Mouse (Mus musculus) heart, adult 2 months (tissue): ENCODE measurements at regions not wholly inside any gene's neighbourhood (a gene's known extent, or its start where the extent isn't known, plus 50 kb on each side); places are given as distances from the start of the nearest gene placed in this dataset.

Experiments
- DNase-seq, 2 experiments: peaks; one replicate each; pipeline ENCODE4 v3.0.0; 2021
- H3K27ac ChIP-seq: fragments of 200-600 bp; 2 replicates; pipeline ENCODE4 v1.8.1; 2022
- H3K27me3 ChIP-seq: fragments of 200-500 bp; 2 replicates; pipeline ENCODE4 v1.6.1; 2012; ENCODE audit warnings: mild to moderate bottlenecking, low read length, inconsistent platforms, mixed read lengths; ENCODE audit not compliant: control insufficient read depth, insufficient read depth
- H3K36me3 ChIP-seq: fragments of 200-500 bp; 2 replicates; pipeline ENCODE4 v1.6.1; 2012; ENCODE audit warnings: low read length, inconsistent platforms; ENCODE audit not compliant: control insufficient read depth, insufficient read depth
- H3K4me1 ChIP-seq: fragments of 200-500 bp; 2 replicates; pipeline ENCODE4 v1.6.1; 2011; ENCODE audit warnings: low read length; ENCODE audit not compliant: control insufficient read depth, insufficient read depth
- H3K4me3 ChIP-seq: fragments of 200-600 bp; 2 replicates; pipeline ENCODE4 v1.8.1; 2022
- H3K79me2 ChIP-seq: fragments of 200-500 bp; replicated peaks from 2 replicates; pipeline ENCODE4 v1.6.1; 2012; ENCODE audit warnings: mild to moderate bottlenecking, inconsistent platforms, low read length, moderate library complexity, mixed read lengths; ENCODE audit not compliant: control insufficient read depth, insufficient read depth
- H3K9ac ChIP-seq: fragments of 200-500 bp; 2 replicates; pipeline ENCODE4 v1.6.1; 2012; ENCODE audit warnings: low read depth, mild to moderate bottlenecking, control low read depth, inconsistent platforms, low read length, mixed read lengths
- CTCF ChIP-seq: fragments of 200-600 bp; IDR thresholded peaks from 2 replicates; pipeline ENCODE4 v1.8.1; 2022; ENCODE audit warnings: antibody characterized with exemption, mild to moderate bottlenecking, moderate library complexity
- EP300 ChIP-seq: fragments of 200-500 bp; IDR thresholded peaks from 2 replicates; pipeline ENCODE4 v1.6.1; 2011; ENCODE audit warnings: low read depth, low read length, control low read depth; ENCODE audit not compliant: insufficient read depth
- POLR2A ChIP-seq: fragments of 200-500 bp; IDR thresholded peaks from 2 replicates; pipeline ENCODE4 v1.6.1; 2011; ENCODE audit warnings: mild to moderate bottlenecking, low read depth, low read length, control low read depth; ENCODE audit not compliant: insufficient read depth
- WGBS: fragments of 180-500 bp; shearing (Covaris S2); methylation state at CpG from one replicate; pipeline ENCODE4 v1.1.7; 2018; 5-methylcytosine and 5-hydroxymethylcytosine counted together
- intact Hi-C: fragments of 180-260 bp; cut with DNase I; formaldehyde crosslinking; loops from one replicate; pipeline ENCODE4 v1.15.1; 2025

DNA sequence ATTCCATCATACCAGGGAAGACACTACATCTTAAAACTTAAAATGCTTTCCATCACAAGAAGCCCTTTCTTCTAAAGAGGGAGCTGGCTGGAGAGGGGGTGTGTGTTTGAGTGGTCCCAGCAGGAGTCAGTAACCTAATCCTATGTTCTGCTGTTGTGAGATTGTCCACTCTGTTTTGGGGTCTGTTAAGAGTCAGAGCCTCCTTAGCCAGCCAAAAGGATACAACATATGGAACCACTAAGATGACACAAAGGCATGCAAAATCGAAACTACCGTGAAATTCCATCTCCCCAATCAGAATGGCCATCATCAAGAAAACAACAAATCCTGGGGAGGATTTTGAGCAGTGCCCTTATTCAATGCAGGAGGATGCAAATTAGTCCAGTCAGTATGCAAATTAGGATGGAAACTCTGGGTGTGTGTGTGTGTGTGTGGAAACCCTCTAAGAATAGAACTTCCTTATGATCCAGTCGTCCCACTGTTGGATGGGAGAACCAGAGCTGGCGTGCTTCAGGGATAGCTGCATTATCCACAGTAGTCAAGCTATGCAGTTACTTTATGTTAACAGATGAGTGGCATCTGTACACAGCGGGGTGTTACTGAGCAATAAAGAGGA, 63.7 kb upstream of the Slc24a4 start:
- no peak overlapping the region for H3K27ac ChIP-seq
- H3K4me1 ChIP-seq = peaks cover 1% of the 10 kb centered on the region; the same call in 1 of the 2 replicates
- H3K27me3 ChIP-seq = no peaks in the 10 kb centered on the region
- no peak overlapping the region for H3K4me3 ChIP-seq
- no peaks in the 10 kb centered on the region for H3K79me2 ChIP-seq
- no peaks in the 10 kb centered on the region for H3K36me3 ChIP-seq
- intact Hi-C loops = no loop called here
- TF ChIP-seq POLR2A = no peak
- TF ChIP-seq CTCF = no peak
- no peak overlapping the region for H3K9ac ChIP-seq
- no peak for DNase-seq
- 61% methylated on average over 5 of the region's 5 CpGs for WGBS

DNA sequence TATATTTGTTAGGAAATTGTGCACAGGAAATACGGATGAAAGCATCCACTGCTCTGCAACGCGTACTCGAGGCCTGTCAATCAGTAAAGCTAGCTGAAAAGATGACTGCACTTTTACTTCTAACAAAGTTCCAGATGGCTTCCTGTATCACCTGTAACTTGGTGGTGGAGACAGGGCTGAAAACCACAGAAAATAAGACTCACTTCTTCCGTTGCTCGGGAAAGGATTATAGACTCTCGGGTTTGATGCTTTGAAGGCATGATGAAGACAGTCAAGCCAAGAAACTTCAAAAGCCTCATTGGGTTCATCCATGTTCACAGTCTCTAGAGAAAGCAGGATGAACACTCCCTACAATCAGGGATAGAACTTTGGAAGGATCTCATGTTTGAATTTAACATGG, 60.8 kb upstream of the Slc24a4 start:
- Histone ChIP-seq H3K27me3 (no peaks in the 10 kb centered on the region), H3K79me2 (no peaks in the 10 kb centered on the region), H3K9ac (no peak overlapping the region), H3K27ac (no peak overlapping the region), H3K4me1 (no peaks in the 10 kb centered on the region), H3K36me3 (no peaks in the 10 kb centered on the region), H3K4me3 (no peak overlapping the region)
- 86% methylated on average over 7 of the region's 7 CpGs for WGBS
- DNase-seq = no peak
- intact Hi-C loops = no loop called here
- TF ChIP-seq EP300 (no peak), POLR2A (no peak), CTCF (no peak)

DNA sequence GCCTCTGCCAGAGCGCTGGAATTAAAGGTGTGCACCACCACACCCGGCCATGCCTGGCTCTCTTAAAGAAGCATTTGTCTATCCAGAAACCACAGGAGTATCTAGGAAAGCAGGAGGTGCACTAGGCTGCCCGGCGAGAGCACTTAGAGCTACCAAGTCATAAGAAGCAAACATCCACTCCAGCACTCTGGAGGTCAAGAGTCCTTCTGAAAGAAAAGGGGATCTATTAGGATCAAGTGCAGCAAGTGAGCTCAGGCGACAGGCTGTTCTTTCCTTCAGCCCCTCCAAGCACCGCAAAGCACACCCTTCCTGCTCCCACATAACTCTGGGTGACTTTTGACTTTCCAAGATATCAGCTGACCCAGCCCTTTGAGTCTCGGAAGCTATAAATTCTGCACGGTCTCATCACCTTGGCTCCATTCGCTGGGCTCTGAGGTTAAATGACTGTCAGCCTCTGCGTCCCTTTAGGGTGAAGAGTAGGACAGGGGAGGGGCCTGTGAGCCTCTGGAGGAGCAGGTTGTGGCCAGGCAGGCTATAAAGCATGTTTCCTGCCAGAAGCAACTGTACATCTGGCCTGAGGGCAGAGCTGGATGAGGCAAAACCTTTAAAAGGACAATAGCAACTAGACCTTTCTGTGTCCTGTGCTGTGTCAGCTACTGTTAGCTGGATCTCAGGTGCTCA, 58.9 kb upstream of the Slc24a4 start:
- intact Hi-C loops = no loop called here
- Histone ChIP-seq H3K27me3 (no peaks in the 10 kb centered on the region), H3K36me3 (no peaks in the 10 kb centered on the region), H3K27ac (no peak overlapping the region), H3K4me3 (no peak overlapping the region), H3K4me1 (no peaks in the 10 kb centered on the region), H3K9ac (no peak overlapping the region), H3K79me2 (no peaks in the 10 kb centered on the region)
- TF ChIP-seq POLR2A (no peak), EP300 (no peak), CTCF (no peak)
- WGBS = 56% methylated on average over 10 of the region's 10 CpGs
- DNase-seq = no peak

GRCm38 (mm10) chr12:102071888-102072619, 56.5 kb upstream of the Slc24a4 start:
- Histone ChIP-seq H3K4me1 (no peaks in the 10 kb centered on the region), H3K4me3 (no peak overlapping the region), H3K27ac (no peak overlapping the region), H3K79me2 (no peaks in the 10 kb centered on the region), H3K9ac (no peak overlapping the region), H3K36me3 (no peaks in the 10 kb centered on the region), H3K27me3 (no peaks in the 10 kb centered on the region)
- TF ChIP-seq POLR2A = no peak
- no peak for TF ChIP-seq CTCF
- no peak for TF ChIP-seq EP300
- DNase-seq = no peak
- WGBS = 84% methylated on average over 9 of the region's 9 CpGs
- intact Hi-C loops = no loop called here

GRCm38 (mm10) chr12:102073540-102073939, 55.0 kb upstream of the Slc24a4 start:
- intact Hi-C loops = no loop called here
- Histone ChIP-seq H3K27ac (no peak overlapping the region), H3K27me3 (no peaks in the 10 kb centered on the region), H3K79me2 (no peaks in the 10 kb centered on the region), H3K4me1 (no peaks in the 10 kb centered on the region), H3K4me3 (no peak overlapping the region), H3K36me3 (no peaks in the 10 kb centered on the region), H3K9ac (no peak overlapping the region)
- no peak for DNase-seq
- TF ChIP-seq EP300 (no peak), POLR2A (no peak), CTCF (no peak)
- 89% methylated on average over 3 of the region's 3 CpGs for WGBS

GRCm38 (mm10) chr12:102076298-102076697, 52.2 kb upstream of the Slc24a4 start:
- no peak overlapping the region for H3K4me3 ChIP-seq
- H3K9ac ChIP-seq = no peak overlapping the region
- TF ChIP-seq EP300 (no peak), CTCF (no peak), POLR2A (no peak)
- WGBS = 65% methylated on average over 5 of the region's 5 CpGs
- DNase-seq = no peak
- intact Hi-C loops = no loop called here
- no peaks in the 10 kb centered on the region for H3K79me2 ChIP-seq
- no peaks in the 10 kb centered on the region for H3K27me3 ChIP-seq
- H3K36me3 ChIP-seq = no peaks in the 10 kb centered on the region
- no peak overlapping the region for H3K27ac ChIP-seq
- H3K4me1 ChIP-seq = no peaks in the 10 kb centered on the region
